Mouse (Mus musculus) stomach, embryonic 16.5 days (tissue): Measurements from ENCODE around the gene Nrl. TPM values are rescaled to one million over a fixed set of nuclear protein-coding genes. Genes with fewer than 3 reads are reported as not detected.

Experiments
- ATAC-seq: fragments of 200-750 bp; cut with Nextera tagmentation; 2 replicates; pipeline ENCODE4 v1.8.0; 2017; ENCODE audit warnings: moderate number of reproducible peaks, moderate TSS enrichment; ENCODE audit not compliant: insufficient read depth, low FRiP score
- H3K27ac ChIP-seq: fragments of 300-500 bp; sonication (generic); 2 replicates; pipeline ENCODE4 v1.5.1; 2014; ENCODE audit warnings: low read length
- H3K27me3 ChIP-seq: fragments of 300-500 bp; sonication (generic); 2 replicates; pipeline ENCODE4 v1.6.1; 2014; ENCODE audit warnings: low read length, control low read depth, mixed read lengths; ENCODE audit not compliant: control insufficient read depth, insufficient read depth
- H3K36me3 ChIP-seq: fragments of 300-500 bp; sonication (generic); 2 replicates; pipeline ENCODE4 v1.6.1; 2014; ENCODE audit warnings: low read length; ENCODE audit not compliant: control insufficient read depth, insufficient read depth
- H3K4me1 ChIP-seq: fragments of 300-500 bp; sonication (generic); 2 replicates; pipeline ENCODE4 v1.6.1; 2014; ENCODE audit warnings: low read length, control low read depth, mixed read lengths; ENCODE audit not compliant: control insufficient read depth, insufficient read depth
- H3K4me2 ChIP-seq: fragments of 300-500 bp; sonication (generic); 2 replicates; pipeline ENCODE4 v1.6.1; 2014; ENCODE audit warnings: low read depth, low read length, mixed read lengths
- H3K4me3 ChIP-seq: fragments of 300-500 bp; sonication (generic); replicated peaks from 2 replicates; pipeline ENCODE4 v1.5.1; 2014; ENCODE audit warnings: mild to moderate bottlenecking, low read length
- H3K9ac ChIP-seq: fragments of 300-500 bp; sonication (generic); 2 replicates; pipeline ENCODE4 v1.6.1; 2014; ENCODE audit warnings: low read length
- H3K9me3 ChIP-seq: fragments of 300-500 bp; sonication (generic); replicated peaks from 2 replicates; pipeline ENCODE4 v1.6.1; 2016; ENCODE audit warnings: low read length, control low read depth; ENCODE audit not compliant: control insufficient read depth
- WGBS: fragments of 180-500 bp; shearing (Covaris S2); extraction: QIAGEN DNeasy Blood & Tissue Kit; methylation state at CpG from one replicate; pipeline ENCODE4 v1.1.7; 2014; 5-methylcytosine and 5-hydroxymethylcytosine counted together
- polyA plus RNA-seq: library from polyadenylated mRNA; unstranded; fragments of >200 nt; fragmentation: Nextera tagmentation; extraction: Ambion mirVana; gene quantifications from 2 replicates; pipeline ENCODE4 v1.2.1, GENCODE M21; 2015

Nrl gene
- polyA plus RNA-seq, 1 experiment from 2014 or later, result not detected

GRCm38 (mm10) chr14:55519604-55520003 lies 5.2 kb downstream of the Nrl start:
- no peak for ATAC-seq
- Histone ChIP-seq H3K4me2 (no peak overlapping the region), H3K9me3 (no peaks in the 10 kb centered on the region), H3K36me3 (no peaks in the 10 kb centered on the region), H3K27ac (no peak overlapping the region), H3K27me3 (peaks cover 19% of the 10 kb centered on the region), H3K9ac (no peak overlapping the region), H3K4me3 (no peak overlapping the region), H3K4me1 (no peaks in the 10 kb centered on the region)
- WGBS, result 74% methylated on average over 4 of the region's 4 CpGs

GRCm38 (mm10) chr14:55518897-55519296 lies 5.9 kb downstream of the Nrl start:
- Histone ChIP-seq H3K4me2 (no peak overlapping the region), H3K36me3 (no peaks in the 10 kb centered on the region), H3K9ac (no peak overlapping the region), H3K27ac (no peak overlapping the region), H3K9me3 (no peaks in the 10 kb centered on the region), H3K4me3 (no peak overlapping the region), H3K27me3 (peaks cover 19% of the 10 kb centered on the region), H3K4me1 (no peaks in the 10 kb centered on the region)
- WGBS, result 80% methylated on average over 2 of the region's 2 CpGs
- no peak for ATAC-seq

GRCm38 (mm10) chr14:55515846-55516245 lies 8.9 kb downstream of the Nrl start:
- no peak overlapping the region for H3K27ac ChIP-seq
- H3K9ac ChIP-seq, result no peak overlapping the region
- no peaks in the 10 kb centered on the region for H3K9me3 ChIP-seq
- 0 out of 2 replicates have a peak, but pooled peaks cover 2% of the 10 kb centered on the region for H3K4me1 ChIP-seq
- H3K4me3 ChIP-seq, result no peak overlapping the region
- WGBS, result 84% methylated on average over 4 of the region's 4 CpGs
- no peaks in the 10 kb centered on the region for H3K36me3 ChIP-seq
- H3K4me2 ChIP-seq, result no peak overlapping the region
- H3K27me3 ChIP-seq, result peaks cover 14% of the 10 kb centered on the region
- no peak for ATAC-seq

- no peak overlapping the region for H3K9ac ChIP-seq
- 61% methylated on average over 10 of the region's 10 CpGs for WGBS
- no peak for ATAC-seq
Observed at GRCm38 (mm10) chr14:55513927-55514326, 10.9 kb downstream of the Nrl start.

GRCm38 (mm10) chr14:55511037-55511436 lies 13.7 kb downstream of the Nrl start:
- Histone ChIP-seq H3K4me1 (peaks cover 5% of the 10 kb centered on the region; the same call in 1 of the 2 replicates), H3K9me3 (no peaks in the 10 kb centered on the region), H3K27ac (no peak overlapping the region), H3K9ac (no peak overlapping the region), H3K36me3 (no peaks in the 10 kb centered on the region), H3K27me3 (peaks cover 10% of the 10 kb centered on the region), H3K4me3 (no peak overlapping the region), H3K4me2 (no peak overlapping the region)
- 52% methylated on average over 7 of the region's 7 CpGs for WGBS
- ATAC-seq, result no peak

More at GRCm38 (mm10) chr14:55513927-55514326, 10.9 kb downstream of the Nrl start:
- Histone ChIP-seq H3K4me2 (no peak overlapping the region), H3K27ac (no peak overlapping the region), H3K36me3 (no peaks in the 10 kb centered on the region), H3K4me1 (peaks cover 5% of the 10 kb centered on the region; the same call in 1 of the 2 replicates), H3K27me3 (peaks cover 10% of the 10 kb centered on the region), H3K9me3 (no peaks in the 10 kb centered on the region), H3K4me3 (no peak overlapping the region)

GRCm38 (mm10) chr14:55510125-55510731 lies 14.6 kb downstream of the Nrl start, which contains the start of gene Cpne6:
TSS of gene Cpne6 (plus strand) at chr14:55510445.
- Histone ChIP-seq H3K27me3 (peaks cover 10% of the 10 kb centered on the region), H3K4me1 (peaks cover 5% of the 10 kb centered on the region; the same call in 1 of the 2 replicates), H3K4me2 (no peak within 1 kb of the TSS), H3K9ac (no peak within 1 kb of the TSS), H3K4me3 (no peak within 1 kb of the TSS), H3K9me3 (no peaks in the 10 kb centered on the region), H3K36me3 (no peaks in the 10 kb centered on the region), H3K27ac (no peak within 1 kb of the TSS)
- ATAC-seq, result no peak
- WGBS, result 62% methylated on average over 22 of the region's 22 CpGs

- H3K27me3 ChIP-seq, result peaks cover 10% of the 10 kb centered on the region
- no peak overlapping the region for H3K27ac ChIP-seq
- WGBS, result 79% methylated on average over 10 of the region's 10 CpGs
- H3K9me3 ChIP-seq, result no peaks in the 10 kb centered on the region
- no peak overlapping the region for H3K4me2 ChIP-seq
- peaks cover 5% of the 10 kb centered on the region; the same call in 1 of the 2 replicates for H3K4me1 ChIP-seq
- no peak for ATAC-seq
- H3K4me3 ChIP-seq, result no peak overlapping the region
- no peaks in the 10 kb centered on the region for H3K36me3 ChIP-seq
- H3K9ac ChIP-seq, result no peak overlapping the region
Observed at GRCm38 (mm10) chr14:55509540-55509939, 15.2 kb downstream of the Nrl start.

- no peak overlapping the region for H3K4me2 ChIP-seq
- no peak for ATAC-seq
- peaks cover 5% of the 10 kb centered on the region; the same call in 1 of the 2 replicates for H3K4me1 ChIP-seq
- no peaks in the 10 kb centered on the region for H3K36me3 ChIP-seq
- no peak overlapping the region for H3K27ac ChIP-seq
- peaks cover 10% of the 10 kb centered on the region for H3K27me3 ChIP-seq
- no peak overlapping the region; the same call in 1 of the 2 replicates for H3K9ac ChIP-seq
- H3K4me3 ChIP-seq, result no peak overlapping the region
- H3K9me3 ChIP-seq, result no peaks in the 10 kb centered on the region
- 50% methylated on average over 7 of the region's 7 CpGs for WGBS
Observed at GRCm38 (mm10) chr14:55507801-55508200, 17.0 kb downstream of the Nrl start.

GRCm38 (mm10) chr14:55505612-55506011 lies 19.2 kb downstream of the Nrl start:
- no peak overlapping the region for H3K9ac ChIP-seq
- 82% methylated on average over 9 of the region's 9 CpGs for WGBS

More at GRCm38 (mm10) chr14:55505612-55506011, 19.2 kb downstream of the Nrl start:
- H3K9me3 ChIP-seq, result no peaks in the 10 kb centered on the region
- no peak for ATAC-seq
- H3K27ac ChIP-seq, result no peak overlapping the region
- H3K36me3 ChIP-seq, result no peaks in the 10 kb centered on the region
- H3K4me3 ChIP-seq, result no peak overlapping the region
- H3K4me1 ChIP-seq, result peaks cover under 1% of the 10 kb centered on the region; the same call in 1 of the 2 replicates
- H3K4me2 ChIP-seq, result no peak overlapping the region
- 0 out of 2 replicates have a peak, but pooled peaks cover under 1% of the 10 kb centered on the region for H3K27me3 ChIP-seq
